Mouse (Mus musculus): ENCODE results near the gene Gpank1. TPM values are rescaled to one million over a fixed set of nuclear protein-coding genes. Genes with fewer than 3 reads are reported as not detected.

Gene Gpank1
- polyA plus RNA-seq, 1 experiment from 2014 or later = 19.4 TPM

DNA sequence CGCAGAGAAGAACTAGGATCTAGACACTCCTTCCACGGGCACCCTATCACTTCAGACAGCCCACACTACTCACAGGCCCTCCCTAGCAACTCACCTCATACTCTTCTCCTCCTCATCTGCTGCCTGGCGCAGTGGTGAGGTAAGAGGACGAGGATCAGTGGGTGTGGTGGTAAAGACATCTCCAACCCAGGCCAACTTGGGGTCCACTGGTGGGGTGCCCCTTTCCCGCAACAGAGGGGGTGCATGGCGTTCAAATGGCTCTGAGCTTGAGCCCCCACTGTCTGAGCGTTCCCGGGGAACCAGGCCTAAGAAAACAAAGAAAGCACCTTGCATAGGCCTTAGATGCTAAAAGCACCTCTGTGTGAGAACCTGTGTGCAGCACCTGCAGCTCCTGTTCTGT, 36.0 kb downstream of the Gpank1 start:
- ATAC-seq (ENCODE audit: low FRiP score, low TSS enrichment) = no peak
- Histone ChIP-seq H3K9me3 (ENCODE audit: control insufficient read depth, low read length) (no peaks in the 10 kb centered on the region), H3K36me3 (ENCODE audit: control insufficient read depth, insufficient read depth, low read length) (peaks cover 100% of the 10 kb centered on the region), H3K27me3 (ENCODE audit: control insufficient read depth, insufficient read depth, low read length) (no peaks in the 10 kb centered on the region), H3K27ac (ENCODE audit: low read depth, low read length) (no peak overlapping the region), H3K9ac (ENCODE audit: low read depth, low read length) (no peak overlapping the region), H3K4me1 (ENCODE audit: control insufficient read depth, insufficient read depth, low read length) (peaks cover 10% of the 10 kb centered on the region; the same call in 1 of the 2 replicates), H3K4me2 (replicated peaks; ENCODE audit: low read depth, low read length) (no peak overlapping the region), H3K4me3 (ENCODE audit: low read length) (no peak overlapping the region)
- WGBS = 94% methylated on average over 8 of the region's 8 CpGs

DNA sequence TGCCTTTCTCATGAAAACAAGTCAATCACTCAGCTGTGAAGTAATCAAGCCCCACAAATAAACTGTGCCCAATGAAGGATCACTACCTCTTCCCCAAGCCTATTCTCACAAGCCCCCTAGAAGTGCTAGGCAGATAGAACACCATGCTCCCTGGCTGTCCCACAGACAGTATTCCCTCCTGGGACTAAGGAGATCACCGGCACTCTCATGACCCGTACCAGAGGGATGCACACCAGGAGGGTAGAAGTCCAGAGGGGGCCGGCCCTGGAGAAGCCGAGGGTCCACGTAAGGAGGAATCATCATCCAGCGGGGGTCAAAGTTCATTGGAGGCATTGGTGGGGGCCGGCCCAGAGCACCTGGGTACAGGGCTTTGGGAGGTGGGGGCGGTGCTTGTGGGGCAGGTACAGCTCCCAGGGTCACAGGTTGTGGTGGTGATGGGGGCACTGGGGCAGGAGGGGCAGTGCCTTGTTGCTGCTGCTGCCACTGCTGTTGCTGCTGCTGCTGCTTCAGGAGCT, 36.5 kb downstream of the Gpank1 start:
- H3K36me3 ChIP-seq (ENCODE audit: control insufficient read depth, insufficient read depth, low read length) = peaks cover 99% of the 10 kb centered on the region
- no peak overlapping the region for H3K4me3 ChIP-seq (ENCODE audit: low read length)
- H3K27me3 ChIP-seq (ENCODE audit: control insufficient read depth, insufficient read depth, low read length) = no peaks in the 10 kb centered on the region
- no peak overlapping the region for H3K9ac ChIP-seq (ENCODE audit: low read depth, low read length)
- H3K27ac ChIP-seq (ENCODE audit: low read depth, low read length) = no peak overlapping the region
- no peaks in the 10 kb centered on the region for H3K9me3 ChIP-seq (ENCODE audit: control insufficient read depth, low read length)
- WGBS = 90% methylated on average over 8 of the region's 8 CpGs
- no peak overlapping the region for H3K4me2 ChIP-seq (replicated peaks; ENCODE audit: low read depth, low read length)
- H3K4me1 ChIP-seq (ENCODE audit: control insufficient read depth, insufficient read depth, low read length) = peaks cover 14% of the 10 kb centered on the region; the same call in 1 of the 2 replicates
- no peak for ATAC-seq (ENCODE audit: low FRiP score, low TSS enrichment)

DNA sequence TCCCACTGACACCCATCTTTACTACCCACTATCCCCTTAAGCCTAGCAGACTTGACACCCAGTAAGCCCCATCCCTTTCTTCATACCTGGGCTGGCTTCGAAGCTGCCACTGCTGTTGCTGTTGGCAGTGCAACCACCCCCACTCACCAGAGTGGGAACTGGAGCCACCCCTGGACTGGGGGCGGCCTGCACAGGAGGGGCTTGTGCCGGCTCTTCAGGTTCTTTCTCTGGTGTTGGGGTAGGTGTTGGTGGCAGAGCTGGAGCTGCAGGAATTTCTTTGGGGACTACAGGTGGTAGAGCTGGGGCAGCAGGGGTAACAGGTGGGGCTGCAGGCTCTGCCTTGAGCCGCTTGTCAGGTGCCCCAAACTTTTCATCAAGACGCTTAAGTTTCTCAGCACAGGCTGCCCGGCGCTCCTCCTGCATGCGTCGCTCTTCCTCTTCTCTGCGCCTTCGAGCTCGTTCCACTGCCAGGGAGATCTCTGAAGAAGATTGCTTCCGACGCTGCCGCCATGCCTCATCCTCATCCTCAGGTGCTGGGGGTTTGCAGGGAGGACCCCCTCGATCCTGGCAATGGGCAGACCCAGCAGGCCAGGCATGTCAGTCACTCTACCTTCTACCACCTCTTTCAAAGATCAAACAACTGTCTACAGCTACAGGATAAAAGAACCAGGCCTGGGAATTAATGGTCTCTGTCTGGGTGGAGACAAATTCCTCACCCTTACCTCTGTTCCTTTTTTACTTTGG, 37.8 kb downstream of the Gpank1 start:
- Histone ChIP-seq H3K9me3 (ENCODE audit: control insufficient read depth, low read length) (no peaks in the 10 kb centered on the region), H3K9ac (ENCODE audit: low read depth, low read length) (no peak overlapping the region), H3K4me2 (replicated peaks; ENCODE audit: low read depth, low read length) (no peak overlapping the region), H3K27ac (ENCODE audit: low read depth, low read length) (no peak overlapping the region), H3K27me3 (ENCODE audit: control insufficient read depth, insufficient read depth, low read length) (no peaks in the 10 kb centered on the region), H3K4me1 (ENCODE audit: control insufficient read depth, insufficient read depth, low read length) (peaks cover 20% of the 10 kb centered on the region; the same call in 1 of the 2 replicates), H3K4me3 (ENCODE audit: low read length) (no peak overlapping the region), H3K36me3 (ENCODE audit: control insufficient read depth, insufficient read depth, low read length) (peaks cover 86% of the 10 kb centered on the region)
- 93% methylated on average over 16 of the region's 16 CpGs for WGBS
- ATAC-seq (ENCODE audit: low FRiP score, low TSS enrichment) = no peak

DNA sequence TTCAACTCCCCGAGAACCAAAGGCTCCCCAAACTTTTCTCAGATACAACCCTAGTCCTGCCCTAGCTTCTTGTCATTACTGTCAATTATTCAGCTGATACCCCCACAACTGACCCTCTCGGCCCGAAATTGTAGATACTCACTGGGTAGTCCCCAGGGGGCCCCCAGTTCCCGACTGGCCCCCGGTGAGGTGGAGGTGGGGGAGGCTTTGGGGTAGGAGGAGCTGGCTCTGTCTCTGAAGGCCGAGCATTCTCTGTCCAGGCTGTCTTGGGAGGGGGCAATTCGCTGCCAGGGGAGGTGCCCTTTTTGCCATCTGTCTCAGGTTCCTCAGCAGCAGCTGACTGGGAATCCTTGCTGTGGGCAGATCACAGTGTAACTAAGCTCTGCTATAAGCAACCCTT, 38.4 kb downstream of the Gpank1 start:
- no peak overlapping the region for H3K9ac ChIP-seq (ENCODE audit: low read depth, low read length)
- H3K27me3 ChIP-seq (ENCODE audit: control insufficient read depth, insufficient read depth, low read length) = no peaks in the 10 kb centered on the region
- no peak overlapping the region for H3K4me2 ChIP-seq (replicated peaks; ENCODE audit: low read depth, low read length)
- H3K36me3 ChIP-seq (ENCODE audit: control insufficient read depth, insufficient read depth, low read length) = peaks cover 80% of the 10 kb centered on the region
- 87% methylated on average over 7 of the region's 7 CpGs for WGBS
- no peak for ATAC-seq (ENCODE audit: low FRiP score, low TSS enrichment)
- no peak overlapping the region for H3K27ac ChIP-seq (ENCODE audit: low read depth, low read length)
- H3K4me3 ChIP-seq (ENCODE audit: low read length) = no peak overlapping the region
- no peaks in the 10 kb centered on the region for H3K9me3 ChIP-seq (ENCODE audit: control insufficient read depth, low read length)
- H3K4me1 ChIP-seq (ENCODE audit: control insufficient read depth, insufficient read depth, low read length) = peaks cover 20% of the 10 kb centered on the region; the same call in 1 of the 2 replicates

DNA sequence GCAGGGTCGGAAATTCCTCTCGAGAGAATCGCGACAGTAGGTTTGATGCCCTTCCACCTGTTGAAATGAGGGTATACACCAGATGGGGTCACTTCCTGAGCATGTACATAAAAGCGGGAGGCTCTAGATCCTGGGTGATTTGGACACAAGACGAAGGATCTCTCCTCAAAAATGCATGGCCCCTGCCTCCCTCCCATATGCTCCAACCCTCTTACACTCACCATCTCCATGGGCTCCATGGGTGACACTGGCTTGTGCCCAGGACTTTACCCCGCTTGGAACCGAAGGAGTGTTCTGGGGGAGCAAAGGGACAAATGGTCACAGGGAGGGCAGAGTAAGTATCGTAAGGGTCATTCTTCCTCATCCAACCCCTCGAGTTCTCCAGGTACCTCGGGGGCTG, 40.2 kb downstream of the Gpank1 start:
- Histone ChIP-seq H3K9me3 (ENCODE audit: control insufficient read depth, low read length) (no peaks in the 10 kb centered on the region), H3K9ac (ENCODE audit: low read depth, low read length) (peak overlapping the region; percentile 32; the same call in 1 of the 2 replicates), H3K27me3 (ENCODE audit: control insufficient read depth, insufficient read depth, low read length) (no peaks in the 10 kb centered on the region), H3K27ac (ENCODE audit: low read depth, low read length) (no peak overlapping the region), H3K36me3 (ENCODE audit: control insufficient read depth, insufficient read depth, low read length) (peaks cover 62% of the 10 kb centered on the region), H3K4me1 (ENCODE audit: control insufficient read depth, insufficient read depth, low read length) (peaks cover 20% of the 10 kb centered on the region; the same call in 1 of the 2 replicates), H3K4me2 (replicated peaks; ENCODE audit: low read depth, low read length) (no peak overlapping the region), H3K4me3 (ENCODE audit: low read length) (no peak overlapping the region)
- 76% methylated on average over 11 of the region's 11 CpGs for WGBS
- ATAC-seq (ENCODE audit: low FRiP score, low TSS enrichment) = no peak

DNA sequence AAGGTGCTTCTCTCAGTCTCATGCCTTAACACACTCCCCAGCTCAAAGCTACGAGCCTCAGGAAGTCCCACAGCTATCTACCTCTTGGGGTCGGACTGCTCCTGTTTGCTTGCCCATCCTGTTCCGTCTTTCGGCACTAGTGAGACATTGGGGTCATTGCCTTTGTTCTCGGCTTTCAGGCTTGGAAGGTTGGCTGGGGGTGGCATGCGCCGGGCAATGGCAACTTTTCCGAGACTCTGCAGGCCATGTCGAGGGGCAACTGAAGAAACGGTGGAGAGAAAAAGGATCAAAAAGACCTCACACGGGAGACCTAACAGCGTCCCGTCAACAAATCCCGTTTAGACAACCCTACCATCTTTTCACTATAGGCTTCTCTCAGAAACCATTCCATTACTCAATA, 40.9 kb downstream of the Gpank1 start:
- Histone ChIP-seq H3K4me2 (replicated peaks; ENCODE audit: low read depth, low read length) (peak overlapping the region; percentile 98), H3K9me3 (ENCODE audit: control insufficient read depth, low read length) (no peaks in the 10 kb centered on the region), H3K4me1 (ENCODE audit: control insufficient read depth, insufficient read depth, low read length) (peaks cover 20% of the 10 kb centered on the region; the same call in 1 of the 2 replicates), H3K27me3 (ENCODE audit: control insufficient read depth, insufficient read depth, low read length) (no peaks in the 10 kb centered on the region), H3K4me3 (ENCODE audit: low read length) (peak overlapping the region; percentile 87), H3K9ac (ENCODE audit: low read depth, low read length) (peak overlapping the region; percentile 97), H3K27ac (ENCODE audit: low read depth, low read length) (no peak overlapping the region), H3K36me3 (ENCODE audit: control insufficient read depth, insufficient read depth, low read length) (peaks cover 55% of the 10 kb centered on the region)
- no peak for ATAC-seq (ENCODE audit: low FRiP score, low TSS enrichment)
- 65% methylated on average over 14 of the region's 14 CpGs for WGBS

DNA sequence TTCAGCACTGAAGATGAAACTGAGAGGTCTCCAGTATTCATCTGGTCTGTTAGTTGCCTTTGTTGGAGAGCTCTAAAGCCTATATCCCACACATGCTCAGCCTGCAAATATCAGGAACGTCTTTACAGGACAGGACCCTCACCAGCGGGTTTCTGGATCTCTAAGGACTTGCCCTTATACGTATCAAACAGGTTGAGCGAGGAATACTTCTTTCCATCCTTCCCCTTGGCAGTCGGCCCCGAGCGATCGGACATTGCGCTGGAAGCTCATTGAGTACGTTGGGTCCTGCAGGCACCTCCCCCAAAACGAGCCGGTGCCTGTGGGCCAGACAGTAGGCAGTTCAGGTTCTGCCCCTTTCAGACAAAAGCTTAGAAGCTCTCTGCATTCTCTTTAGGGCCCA, 41.5 kb downstream of the Gpank1 start:
- H3K27me3 ChIP-seq (ENCODE audit: control insufficient read depth, insufficient read depth, low read length) = no peaks in the 10 kb centered on the region
- peak overlapping the region; percentile 98 for H3K4me2 ChIP-seq (replicated peaks; ENCODE audit: low read depth, low read length)
- H3K9ac ChIP-seq (ENCODE audit: low read depth, low read length) = peak overlapping the region; percentile 97
- 31% methylated on average over 12 of the region's 12 CpGs for WGBS
- peaks cover 49% of the 10 kb centered on the region for H3K36me3 ChIP-seq (ENCODE audit: control insufficient read depth, insufficient read depth, low read length)
- no peak for ATAC-seq (ENCODE audit: low FRiP score, low TSS enrichment)
- H3K27ac ChIP-seq (ENCODE audit: low read depth, low read length) = no peak overlapping the region
- H3K4me1 ChIP-seq (ENCODE audit: control insufficient read depth, insufficient read depth, low read length) = peaks cover 20% of the 10 kb centered on the region; the same call in 1 of the 2 replicates
- no peaks in the 10 kb centered on the region for H3K9me3 ChIP-seq (ENCODE audit: control insufficient read depth, low read length)
- H3K4me3 ChIP-seq (ENCODE audit: low read length) = peak overlapping the region; percentile 87

DNA sequence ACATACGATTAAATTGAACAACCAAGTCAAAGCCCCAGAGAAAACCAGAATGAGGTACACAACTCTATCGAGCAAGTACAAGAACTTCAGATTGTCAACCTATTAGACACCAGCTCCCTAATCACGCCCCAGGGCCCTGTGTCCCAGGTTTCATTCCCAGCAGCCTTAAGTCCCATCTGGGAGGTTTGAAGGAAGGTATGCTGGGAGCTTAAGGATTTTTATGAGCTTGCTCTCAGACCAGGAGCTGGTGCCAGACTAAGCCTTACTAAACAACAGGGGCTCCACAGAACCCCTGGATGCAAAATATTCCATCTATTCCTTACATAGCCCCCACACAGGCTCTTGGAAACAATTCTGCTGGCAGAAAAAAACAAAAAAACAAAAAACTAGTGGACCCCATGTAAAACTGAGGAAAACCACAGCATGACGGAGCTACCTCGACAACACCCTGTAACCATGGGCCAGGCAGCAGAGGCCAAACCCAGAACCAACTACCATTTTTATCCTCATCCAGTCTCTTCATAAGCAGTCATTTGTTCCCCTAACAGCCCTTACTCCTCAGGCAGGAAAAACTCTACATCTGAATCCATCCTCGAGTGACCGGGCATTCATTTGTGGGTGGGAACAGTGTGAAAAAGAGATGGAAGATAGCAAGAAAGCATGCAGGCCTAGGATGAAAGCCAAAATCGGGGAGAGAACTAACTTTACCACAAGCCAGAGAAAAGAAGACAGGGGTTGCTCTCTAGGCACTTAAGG, 42.2 kb downstream of the Gpank1 start:
- ATAC-seq (ENCODE audit: low FRiP score, low TSS enrichment) = no peak
- Histone ChIP-seq H3K27ac (ENCODE audit: low read depth, low read length) (peak overlapping the region; percentile 90; the same call in 1 of the 2 replicates), H3K27me3 (ENCODE audit: control insufficient read depth, insufficient read depth, low read length) (no peaks in the 10 kb centered on the region)

DNA sequence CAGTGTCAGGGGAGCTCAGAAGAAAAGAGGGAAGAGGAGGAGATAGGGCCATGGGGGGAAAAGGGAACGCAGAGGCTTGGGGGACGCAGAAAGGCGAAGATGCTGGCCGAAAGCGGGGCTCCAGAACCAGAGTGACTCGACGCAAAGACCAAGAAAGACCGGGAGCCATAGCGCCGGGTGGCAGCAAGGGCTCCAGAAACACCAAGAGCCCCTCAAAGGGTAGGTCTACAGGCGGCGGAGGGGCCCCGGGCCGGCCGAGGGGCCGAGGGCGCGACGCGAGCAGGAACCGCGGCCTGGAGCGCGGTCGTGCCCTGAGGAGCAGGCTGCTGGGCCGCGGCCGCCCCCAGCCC, 42.9 kb downstream of the Gpank1 start:
- WGBS = 0% methylated on average over 21 of the region's 28 CpGs
- no peaks in the 10 kb centered on the region for H3K9me3 ChIP-seq (ENCODE audit: control insufficient read depth, low read length)
- ATAC-seq (ENCODE audit: low FRiP score, low TSS enrichment) = no peak
- H3K27me3 ChIP-seq (ENCODE audit: control insufficient read depth, insufficient read depth, low read length) = no peaks in the 10 kb centered on the region
- H3K27ac ChIP-seq (ENCODE audit: low read depth, low read length) = peak overlapping the region; percentile 90
- H3K36me3 ChIP-seq (ENCODE audit: control insufficient read depth, insufficient read depth, low read length) = peaks cover 35% of the 10 kb centered on the region
- peak overlapping the region; percentile 87 for H3K4me3 ChIP-seq (ENCODE audit: low read length)
- H3K4me2 ChIP-seq (replicated peaks; ENCODE audit: low read depth, low read length) = peak overlapping the region; percentile 98
- peaks cover 20% of the 10 kb centered on the region; the same call in 1 of the 2 replicates for H3K4me1 ChIP-seq (ENCODE audit: control insufficient read depth, insufficient read depth, low read length)
- peak overlapping the region; percentile 97 for H3K9ac ChIP-seq (ENCODE audit: low read depth, low read length)

More for the DNA sequence above, 42.2 kb downstream of the Gpank1 start:
- 5% methylated on average over 8 of the region's 8 CpGs for WGBS
- no peaks in the 10 kb centered on the region for H3K9me3 ChIP-seq (ENCODE audit: control insufficient read depth, low read length)
- H3K36me3 ChIP-seq (ENCODE audit: control insufficient read depth, insufficient read depth, low read length) = peaks cover 41% of the 10 kb centered on the region
- H3K9ac ChIP-seq (ENCODE audit: low read depth, low read length) = peak overlapping the region; percentile 97
- peaks cover 20% of the 10 kb centered on the region; the same call in 1 of the 2 replicates for H3K4me1 ChIP-seq (ENCODE audit: control insufficient read depth, insufficient read depth, low read length)
- peak overlapping the region; percentile 98 for H3K4me2 ChIP-seq (replicated peaks; ENCODE audit: low read depth, low read length)
- peak overlapping the region; percentile 87 for H3K4me3 ChIP-seq (ENCODE audit: low read length)

All from kidney, embryonic 14.5 days (tissue).